In the genomic region with DNA sequence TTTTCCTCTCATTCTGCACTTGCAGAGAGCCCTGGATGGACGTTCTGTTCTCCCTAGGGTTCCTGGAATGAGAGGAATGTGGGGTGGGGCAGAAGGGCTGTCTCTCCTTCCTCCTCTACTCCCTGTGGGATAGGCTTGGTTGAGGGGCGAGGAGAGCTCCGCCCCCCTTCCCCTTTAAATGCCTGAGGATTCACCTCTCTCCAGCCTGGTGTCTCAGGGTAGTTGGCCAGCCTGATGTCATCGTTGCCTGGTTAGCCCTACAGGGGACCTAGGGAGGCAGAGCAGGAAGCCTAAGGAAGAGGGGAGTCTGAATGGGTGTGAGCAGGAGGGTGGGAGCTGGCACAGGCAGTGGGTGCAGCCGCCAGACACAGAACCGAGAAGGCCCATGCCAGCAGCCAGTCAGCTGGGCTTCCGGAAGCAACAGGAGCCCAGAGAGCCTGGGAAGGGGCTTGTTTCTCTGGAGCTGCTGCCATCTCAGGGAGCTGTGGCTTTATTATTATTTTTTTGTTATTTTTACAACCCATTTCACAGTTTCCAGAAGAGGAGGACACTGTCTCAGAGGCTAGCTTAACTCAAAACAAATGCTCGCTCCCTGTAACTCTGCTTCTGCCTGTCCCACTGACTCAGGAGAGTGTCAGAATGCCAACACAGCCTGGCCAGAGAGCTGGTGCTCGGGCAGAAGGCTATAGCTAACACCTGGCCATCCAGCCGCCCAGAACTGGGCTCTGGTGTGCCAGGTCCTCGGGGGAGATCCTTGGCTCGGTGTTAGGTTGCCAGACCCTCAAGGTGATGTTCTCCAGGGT, we compare ENCODE assay signal across 9 mouse cellular contexts. TPM values are rescaled to one million over a fixed set of nuclear protein-coding genes. Genes with fewer than 3 reads are reported as not detected.
DNase-seq lines count a peak whose midpoint lies in the region; ATAC-seq and TF ChIP-seq lines count a peak whose summit lies in the region.
"Had no signal": no experiment of that assay in that cellular context is flagged by ENCODE, and none has a peak within 500 bp of the region (broad histone marks: within the 10 kb centered on the region; RNA-seq: fewer than 3 reads in every experiment).

No protein-coding gene starts in this region.

- peaks cover 80% of the 10 kb centered on the region for H3K4me1 ChIP-seq in neural tube, embryonic 12.5 days
- peaks cover 86% of the 10 kb centered on the region for H3K4me1 ChIP-seq in neural tube, embryonic 15.5 days
- H3K4me1 ChIP-seq in forebrain, embryonic 12.5 days = peaks cover 92% of the 10 kb centered on the region
- peaks cover 29% of the 10 kb centered on the region for H3K4me1 ChIP-seq in midbrain, postnatal 0 days (ENCODE audit: insufficient read depth, low read length)

- peak overlapping the region; percentile 4; the same call in 1 of the 2 replicates for H3K4me2 ChIP-seq in neural tube, embryonic 12.5 days (replicated peaks)
- H3K4me2 ChIP-seq in neural tube, embryonic 15.5 days = no peak overlapping the region
- H3K4me2 ChIP-seq in forebrain, embryonic 12.5 days = 0 out of 2 replicates have a peak overlapping the region, but pooled peaks have one; percentile 13
- H3K4me2 ChIP-seq in midbrain, postnatal 0 days (ENCODE audit: low read depth, low read length, poor library complexity, severe bottlenecking) = no peak overlapping the region
- H3K4me2 ChIP-seq: liver, embryonic 15.5 days had no signal

- H3K4me3 ChIP-seq in neural tube, embryonic 12.5 days = no peak overlapping the region
- H3K4me3 ChIP-seq in neural tube, embryonic 15.5 days (replicated peaks) = no peak overlapping the region
- no peak overlapping the region for H3K4me3 ChIP-seq in forebrain, embryonic 12.5 days (replicated peaks)
- no peak overlapping the region for H3K4me3 ChIP-seq in midbrain, postnatal 0 days (ENCODE audit: low read depth, low read length)
- H3K4me3 ChIP-seq: liver, embryonic 15.5 days had no signal

- H3K9ac ChIP-seq in neural tube, embryonic 12.5 days = 0 out of 2 replicates have a peak overlapping the region, but pooled peaks have one; percentile 6
- no peak overlapping the region for H3K9ac ChIP-seq in neural tube, embryonic 15.5 days (replicated peaks)
- 0 out of 2 replicates have a peak overlapping the region, but pooled peaks have one; percentile 18 for H3K9ac ChIP-seq in forebrain, embryonic 12.5 days
- no peak overlapping the region for H3K9ac ChIP-seq in midbrain, postnatal 0 days (replicated peaks; ENCODE audit: low read length, poor library complexity, severe bottlenecking)
- H3K9ac ChIP-seq: liver, embryonic 15.5 days had no signal

- H3K27me3 ChIP-seq in neural tube, embryonic 12.5 days (replicated peaks) = no peaks in the 10 kb centered on the region
- no peaks in the 10 kb centered on the region for H3K27me3 ChIP-seq in neural tube, embryonic 15.5 days (replicated peaks)
- H3K27me3 ChIP-seq in forebrain, embryonic 12.5 days = no peaks in the 10 kb centered on the region
- no peaks in the 10 kb centered on the region for H3K27me3 ChIP-seq in midbrain, postnatal 0 days (ENCODE audit: insufficient read depth, low read length)

- H3K36me3 ChIP-seq in neural tube, embryonic 12.5 days = peaks cover 2% of the 10 kb centered on the region; the same call in 1 of the 2 replicates
- no peaks in the 10 kb centered on the region for H3K36me3 ChIP-seq in neural tube, embryonic 15.5 days
- H3K36me3 ChIP-seq in forebrain, embryonic 12.5 days (replicated peaks) = peaks cover 15% of the 10 kb centered on the region
- no peaks in the 10 kb centered on the region for H3K36me3 ChIP-seq in midbrain, postnatal 0 days (ENCODE audit: insufficient read depth, low read length)
- H3K36me3 ChIP-seq: liver, embryonic 15.5 days had no signal

- peak; percentile 49 to 50 for DNase-seq in kidney, adult 8-10 months
- DNase-seq in midbrain, postnatal 0 days (ENCODE audit: low spot score) = peak; percentile 53
- DNase-seq in urinary bladder, postnatal 25 days (ENCODE audit: low spot score) = no peak
- no peak for DNase-seq in thymus, postnatal 4 days

- TF ChIP-seq CTCF in midbrain, postnatal 0 days (IDR thresholded peaks at IDR 0.05) = no peak

- H3K27ac ChIP-seq in neural tube, embryonic 12.5 days = no peak overlapping the region
- H3K27ac ChIP-seq in neural tube, embryonic 15.5 days (replicated peaks) = no peak overlapping the region
- H3K27ac ChIP-seq in forebrain, embryonic 12.5 days = 0 out of 2 replicates have a peak overlapping the region, but pooled peaks have one; percentile 56
- H3K27ac ChIP-seq in midbrain, postnatal 0 days (ENCODE audit: low read depth, low read length) = no peak overlapping the region
- H3K27ac ChIP-seq: liver, embryonic 15.5 days had no signal

- ATAC-seq in neural tube, embryonic 12.5 days (ENCODE audit: low FRiP score, low read depth) = no peak
- no peak for ATAC-seq in neural tube, embryonic 15.5 days (ENCODE audit: low FRiP score)
- ATAC-seq in forebrain, embryonic 12.5 days (ENCODE audit: low FRiP score) = no peak
- no peak for ATAC-seq in midbrain, postnatal 0 days (ENCODE audit: low FRiP score)
- ATAC-seq in inflammation-experienced regulatory T-cells, adult 6 months = no peak

- H3K9me3 ChIP-seq in neural tube, embryonic 12.5 days = no peaks in the 10 kb centered on the region
- no peaks in the 10 kb centered on the region for H3K9me3 ChIP-seq in neural tube, embryonic 15.5 days (replicated peaks)
- H3K9me3 ChIP-seq in forebrain, embryonic 12.5 days = no peaks in the 10 kb centered on the region
- H3K9me3 ChIP-seq in midbrain, postnatal 0 days (ENCODE audit: low read length) = no peaks in the 10 kb centered on the region
- H3K9me3 ChIP-seq: liver, embryonic 15.5 days had no signal

- 48% methylated on average over 12 of the region's 12 CpGs for WGBS in neural tube, embryonic 12.5 days
- WGBS in neural tube, embryonic 15.5 days = 48% methylated on average over 12 of the region's 12 CpGs
- WGBS in forebrain, embryonic 12.5 days = 56% methylated on average over 12 of the region's 12 CpGs
- 60% methylated on average over 12 of the region's 12 CpGs for WGBS in midbrain, postnatal 0 days

RNA-seq across cellular contexts. Expression of gene Bahcc1, which starts 20.3 kb away (rescaled TPM):
- 21.6 and 22.8 TPM in 2 replicates for polyA plus RNA-seq in neural tube, embryonic 12.5 days (2016; fragmentation: Nextera tagmentation; extraction: Ambion mirVana)
- polyA plus RNA-seq in neural tube, embryonic 15.5 days (2015; fragmentation: Nextera tagmentation; extraction: Ambion mirVana) = 8.7 and 10.4 TPM in 2 replicates
- polyA plus RNA-seq in forebrain, embryonic 12.5 days (2016; fragmentation: Nextera tagmentation; extraction: Ambion mirVana) = 23.5 and 24.0 TPM in 2 replicates
- 39.9 and 49.8 TPM in 2 replicates for total RNA-seq in midbrain, postnatal 0 days (2014; rRNA removed)
- polyA plus RNA-seq in midbrain, postnatal 0 days (2015; fragmentation: Nextera tagmentation; extraction: Ambion mirVana) = 5.9 and 9.5 TPM in 2 replicates
- not detected for polyA plus RNA-seq in inflammation-experienced regulatory T-cells, adult 6 months (2017; shearing (Covaris generic))

Comparison
In these comparisons a context has a peak if more than half of its experiments do, and no peak if none do; other contexts are left out.
1. H3K4me2 ChIP-seq: peak in neural tube, embryonic 12.5 days (single experiment) and forebrain, embryonic 12.5 days (single experiment); none in neural tube, embryonic 15.5 days (single experiment) and midbrain, postnatal 0 days (single experiment).
2. H3K9ac ChIP-seq: peak in neural tube, embryonic 12.5 days (single experiment) and forebrain, embryonic 12.5 days (single experiment); none in neural tube, embryonic 15.5 days (single experiment) and midbrain, postnatal 0 days (single experiment).
3. DNase-seq: peak in kidney, adult 8-10 months (2 of 2) and midbrain, postnatal 0 days (single experiment); none in urinary bladder, postnatal 25 days (single experiment) and thymus, postnatal 4 days (single experiment).